Mouse (Mus musculus) lung, embryonic 14.5 days (tissue): ENCODE results near the gene Elfn2. TPM values are rescaled to one million over a fixed set of nuclear protein-coding genes. Genes with fewer than 3 reads are reported as not detected.
A peak's percentile ranks its signal among the peaks of the same experiment; 100 is the strongest.

Source experiments
- ATAC-seq: fragments of 200-750 bp; cut with Nextera tagmentation; 2 replicates; pipeline ENCODE4 v1.8.0; 2017; ENCODE audit warnings: mild to moderate bottlenecking, moderate TSS enrichment, moderate library complexity; ENCODE audit not compliant: insufficient read depth
- DNase-seq: peaks from one replicate; pipeline ENCODE4 v3.0.0-alpha.2; 2015
- H3K27ac ChIP-seq: fragments of 300-500 bp; sonication (generic); 2 replicates; pipeline ENCODE4 v1.5.1; 2014; ENCODE audit warnings: low read depth, mild to moderate bottlenecking, moderate library complexity
- H3K27me3 ChIP-seq: fragments of 300-500 bp; sonication (generic); 2 replicates; pipeline ENCODE4 v1.6.1; 2014; ENCODE audit warnings: low read length, control low read depth; ENCODE audit not compliant: insufficient read depth
- H3K36me3 ChIP-seq: fragments of 300-500 bp; sonication (generic); 2 replicates; pipeline ENCODE4 v1.6.1; 2014; ENCODE audit warnings: control low read depth; ENCODE audit not compliant: insufficient read depth
- H3K4me1 ChIP-seq: fragments of 300-500 bp; sonication (generic); 2 replicates; pipeline ENCODE4 v1.6.1; 2014; ENCODE audit warnings: antibody characterized with exemption, control low read depth; ENCODE audit not compliant: insufficient read depth
- H3K4me2 ChIP-seq: fragments of 300-500 bp; sonication (generic); 2 replicates; pipeline ENCODE4 v1.6.1; 2014; ENCODE audit warnings: mild to moderate bottlenecking
- H3K4me3 ChIP-seq: fragments of 300-500 bp; sonication (generic); 2 replicates; pipeline ENCODE4 v1.5.1; 2014; ENCODE audit warnings: low read depth, low read length
- H3K9ac ChIP-seq: fragments of 300-500 bp; sonication (generic); 2 replicates; pipeline ENCODE4 v1.6.1; 2014
- H3K9me3 ChIP-seq: fragments of 300-500 bp; sonication (generic); 2 replicates; pipeline ENCODE4 v1.6.1; 2016; ENCODE audit warnings: low read depth, low read length, control low read depth
- CTCF ChIP-seq: IDR thresholded peaks from 2 replicates; pipeline ENCODE4 v1.5.1; 2016; ENCODE audit warnings: antibody characterized with exemption, low read depth
- WGBS: fragments of 180-500 bp; shearing (Covaris S2); extraction: QIAGEN DNeasy Blood & Tissue Kit; methylation state at CpG from one replicate; pipeline ENCODE4 v1.1.7; 2014; 5-methylcytosine and 5-hydroxymethylcytosine counted together
- polyA plus RNA-seq: library from polyadenylated mRNA; unstranded; fragments of >200 nt; fragmentation: Nextera tagmentation; extraction: Ambion mirVana; gene quantifications from 2 replicates; pipeline ENCODE4 v1.2.1, GENCODE M21; 2014

Gene Elfn2
- 0.03 and 0.08 TPM in 2 replicates for polyA plus RNA-seq

DNA sequence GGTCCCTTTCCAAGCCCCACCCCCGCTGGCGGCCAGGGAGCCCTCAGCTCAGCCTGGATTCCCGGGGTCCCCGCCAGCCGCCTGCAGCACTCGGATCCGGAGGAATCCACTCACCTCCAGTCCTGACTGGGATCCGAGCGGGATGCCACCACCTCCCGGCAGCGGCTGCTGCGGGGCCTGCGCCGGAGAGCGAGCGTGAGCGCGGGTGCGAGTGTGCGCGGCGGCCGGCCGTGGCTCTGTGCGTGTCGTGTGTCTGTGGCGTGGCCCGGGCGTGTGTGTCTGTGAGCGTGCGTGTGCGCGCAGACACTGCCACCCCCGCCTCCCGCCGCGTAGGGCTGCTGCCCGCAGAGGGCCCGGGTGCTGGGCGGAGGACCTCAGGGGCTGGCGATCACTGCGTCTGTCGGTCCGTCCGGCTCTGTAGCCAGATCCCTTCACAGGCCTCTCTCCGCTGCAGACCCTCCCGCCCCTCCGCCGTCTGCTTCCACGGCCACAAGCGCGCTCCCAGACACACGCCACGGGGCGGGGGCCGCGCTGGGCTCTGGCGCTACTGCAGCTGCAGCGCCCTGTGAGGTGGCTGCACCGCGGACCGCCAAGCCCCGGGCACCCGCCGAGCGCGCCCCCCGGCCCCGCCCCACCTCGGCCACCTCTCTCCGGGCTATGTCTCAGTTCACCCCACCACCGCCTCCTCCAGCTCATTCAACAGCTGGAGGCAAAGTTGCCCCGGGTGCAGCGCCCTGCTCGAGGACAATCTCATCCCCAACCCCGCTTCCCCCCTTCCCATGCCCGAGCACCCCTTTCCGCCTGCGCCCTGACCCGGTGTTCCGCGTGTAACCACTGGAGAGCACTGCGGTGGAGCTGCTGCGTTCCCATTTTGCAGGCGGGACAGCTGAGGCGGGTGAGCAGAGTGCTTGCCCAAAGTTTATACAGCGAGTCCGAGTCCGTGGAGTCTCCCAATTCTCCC, at the start of gene Elfn2:
Gene Elfn2, minus strand, starts transcription at position 482 of the 961 bp plus-strand sequence.
- no peak for ATAC-seq
- 1% methylated on average over 89 of the region's 89 CpGs for WGBS
- Histone ChIP-seq H3K9me3 (no peaks in the 10 kb centered on the region), H3K36me3 (no peaks in the 10 kb centered on the region), H3K27me3 (peaks cover 70% of the 10 kb centered on the region), H3K27ac (no peak within 1 kb of the TSS), H3K4me2 (peak within 1 kb of the TSS; percentile 66), H3K4me1 (no peaks in the 10 kb centered on the region), H3K4me3 (peak within 1 kb of the TSS; percentile 39), H3K9ac (peak within 1 kb of the TSS; percentile 38)
- DNase-seq, result peak; percentile 5
- no peak for TF ChIP-seq CTCF

GRCm38 (mm10) chr15:78763704-78764103, 45.1 kb upstream of the Elfn2 start:
- Histone ChIP-seq H3K27ac (no peak overlapping the region), H3K4me2 (no peak overlapping the region), H3K9ac (no peak overlapping the region), H3K36me3 (no peaks in the 10 kb centered on the region), H3K27me3 (no peaks in the 10 kb centered on the region), H3K9me3 (no peaks in the 10 kb centered on the region), H3K4me3 (no peak overlapping the region), H3K4me1 (no peaks in the 10 kb centered on the region)
- TF ChIP-seq CTCF, result no peak
- ATAC-seq (no peak), DNase-seq (no peak)
- WGBS, result 80% methylated on average over 5 of the region's 5 CpGs

GRCm38 (mm10) chr15:78763210-78763609, 44.6 kb upstream of the Elfn2 start:
- DNase-seq, result no peak
- Histone ChIP-seq H3K27me3 (no peaks in the 10 kb centered on the region), H3K4me3 (no peak overlapping the region), H3K27ac (no peak overlapping the region), H3K4me2 (no peak overlapping the region), H3K36me3 (no peaks in the 10 kb centered on the region), H3K9me3 (no peaks in the 10 kb centered on the region), H3K4me1 (no peaks in the 10 kb centered on the region), H3K9ac (no peak overlapping the region)
- ATAC-seq, result no peak
- no peak for TF ChIP-seq CTCF
- 38% methylated on average over 10 of the region's 10 CpGs for WGBS

- Histone ChIP-seq H3K36me3 (no peaks in the 10 kb centered on the region), H3K4me3 (no peak overlapping the region), H3K9ac (no peak overlapping the region), H3K4me2 (no peak overlapping the region), H3K27ac (no peak overlapping the region), H3K9me3 (no peaks in the 10 kb centered on the region), H3K27me3 (no peaks in the 10 kb centered on the region), H3K4me1 (no peaks in the 10 kb centered on the region)
- ATAC-seq (no peak), DNase-seq (no peak)
- no peak for TF ChIP-seq CTCF
- 75% methylated on average over 13 of the region's 13 CpGs for WGBS
Measured at GRCm38 (mm10) chr15:78761112-78761511, 42.5 kb upstream of the Elfn2 start.

DNA sequence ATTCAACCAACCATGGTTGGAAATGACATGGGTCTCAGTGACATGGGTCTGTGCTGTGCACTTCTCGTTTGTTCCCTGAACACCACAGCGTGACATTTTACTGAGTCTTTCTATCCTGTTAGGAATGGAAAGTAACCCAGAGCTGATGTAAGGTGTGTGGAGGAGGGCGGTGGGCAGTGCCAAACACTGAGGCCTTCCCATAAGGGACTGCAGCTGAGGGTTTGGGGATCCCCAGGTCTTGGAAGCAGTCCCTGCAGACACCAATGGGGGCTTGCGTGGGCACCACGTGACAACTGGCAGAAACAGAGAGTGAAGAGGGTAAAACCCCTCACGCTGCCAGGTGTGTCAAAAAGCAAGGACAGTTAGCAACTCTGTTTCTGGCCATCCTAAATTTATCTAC, 39.6 kb upstream of the Elfn2 start:
- WGBS, result 80% methylated on average over 6 of the region's 6 CpGs
- Histone ChIP-seq H3K27me3 (no peaks in the 10 kb centered on the region), H3K36me3 (no peaks in the 10 kb centered on the region), H3K27ac (no peak overlapping the region), H3K9ac (no peak overlapping the region), H3K9me3 (no peaks in the 10 kb centered on the region), H3K4me2 (no peak overlapping the region), H3K4me3 (no peak overlapping the region), H3K4me1 (no peaks in the 10 kb centered on the region)
- TF ChIP-seq CTCF, result no peak
- ATAC-seq (no peak), DNase-seq (no peak)

DNA sequence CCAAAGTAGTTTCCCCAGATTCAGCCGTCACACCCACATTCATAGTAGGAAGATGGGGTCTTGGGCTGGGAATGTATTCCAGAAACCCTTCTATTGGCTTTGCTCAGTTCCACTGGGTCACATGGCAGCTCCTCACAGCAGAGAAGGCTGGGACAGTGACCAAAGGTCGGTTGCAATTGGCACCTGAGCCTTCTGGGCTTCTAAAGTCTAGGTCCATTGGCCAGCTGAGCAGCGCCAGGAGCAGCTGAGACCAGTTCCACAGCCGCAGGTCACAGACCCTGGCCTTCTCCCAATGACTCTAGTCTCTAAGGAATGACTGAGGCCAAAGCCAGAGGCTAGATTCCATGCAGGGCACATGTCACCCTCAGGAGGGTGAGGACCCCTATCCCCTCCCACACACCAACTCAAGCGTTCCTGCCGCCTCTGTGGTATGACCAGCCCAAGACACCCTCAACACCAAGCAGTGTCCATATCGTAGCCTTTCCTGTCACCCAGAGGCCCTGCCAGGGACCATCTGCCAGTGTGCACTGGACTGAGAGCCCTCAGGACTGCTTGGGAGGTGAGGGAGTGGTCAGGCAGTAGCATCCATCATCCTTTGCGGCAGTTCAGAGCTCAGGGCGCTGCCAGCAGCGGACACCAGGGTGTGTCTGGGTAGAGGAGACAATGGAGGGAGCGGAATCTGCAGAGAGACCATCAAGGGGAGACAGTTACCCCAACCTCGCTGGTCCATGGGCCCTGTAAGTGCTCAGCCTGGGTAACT, 37.6 kb upstream of the Elfn2 start:
- no peak overlapping the region for H3K4me2 ChIP-seq
- TF ChIP-seq CTCF, result no peak

GRCm38 (mm10) chr15:78755226-78755625, 36.7 kb upstream of the Elfn2 start:
- 31% methylated on average over 3 of the region's 3 CpGs for WGBS
- Histone ChIP-seq H3K4me1 (no peaks in the 10 kb centered on the region), H3K4me3 (no peak overlapping the region), H3K4me2 (no peak overlapping the region), H3K27ac (no peak overlapping the region), H3K9me3 (no peaks in the 10 kb centered on the region), H3K36me3 (no peaks in the 10 kb centered on the region), H3K9ac (no peak overlapping the region), H3K27me3 (no peaks in the 10 kb centered on the region)
- ATAC-seq (no peak), DNase-seq (no peak)
- no peak for TF ChIP-seq CTCF

More for the DNA sequence above, 37.6 kb upstream of the Elfn2 start:
- Histone ChIP-seq H3K9ac (no peak overlapping the region), H3K36me3 (no peaks in the 10 kb centered on the region), H3K27ac (no peak overlapping the region), H3K4me1 (no peaks in the 10 kb centered on the region), H3K27me3 (no peaks in the 10 kb centered on the region), H3K9me3 (no peaks in the 10 kb centered on the region), H3K4me3 (no peak overlapping the region)
- no peak for DNase-seq
- WGBS, result 62% methylated on average over 12 of the region's 12 CpGs
- ATAC-seq, result no peak
